Mouse (Mus musculus) liver, postnatal 0 days (tissue): ENCODE data around the gene Nlrc5. TPM values are rescaled to one million over a fixed set of nuclear protein-coding genes. Genes with fewer than 3 reads are reported as not detected.

Experiments
- ATAC-seq: fragments of 200-750 bp; cut with Nextera tagmentation; 2 replicates; pipeline ENCODE4 v1.8.0; 2017; ENCODE audit warnings: mild to moderate bottlenecking, moderate library complexity
- DNase-seq: peaks from one replicate; pipeline ENCODE4 v3.0.0-alpha.2; 2016
- H3K27ac ChIP-seq: fragments of 300-500 bp; sonication (generic); 2 replicates; pipeline ENCODE4 v1.5.1; 2014; ENCODE audit warnings: antibody characterized with exemption, moderate library complexity, mild to moderate bottlenecking, low read depth
- H3K27me3 ChIP-seq: fragments of 300-500 bp; sonication (generic); 2 replicates; pipeline ENCODE4 v1.6.1; 2014; ENCODE audit warnings: low read length, control low read depth, mixed read lengths; ENCODE audit not compliant: insufficient read depth
- H3K36me3 ChIP-seq: fragments of 300-500 bp; sonication (generic); replicated peaks from 2 replicates; pipeline ENCODE4 v1.6.1; 2014; ENCODE audit warnings: mild to moderate bottlenecking, control low read depth, low read length, moderate library complexity, mixed read lengths; ENCODE audit not compliant: insufficient read depth
- H3K4me1 ChIP-seq: fragments of 300-500 bp; sonication (generic); 2 replicates; pipeline ENCODE4 v1.6.1; 2014; ENCODE audit warnings: antibody characterized with exemption, mild to moderate bottlenecking, control low read depth; ENCODE audit not compliant: insufficient read depth
- H3K4me2 ChIP-seq: fragments of 300-500 bp; sonication (generic); 2 replicates; pipeline ENCODE4 v1.6.1; 2014; ENCODE audit warnings: low read depth, mild to moderate bottlenecking, low read length, moderate library complexity, mixed read lengths
- H3K4me3 ChIP-seq: fragments of 300-500 bp; sonication (generic); 2 replicates; pipeline ENCODE4 v1.5.1; 2014; ENCODE audit warnings: low read depth, low read length
- H3K9ac ChIP-seq: fragments of 300-500 bp; sonication (generic); replicated peaks from 2 replicates; pipeline ENCODE4 v1.6.1; 2014; ENCODE audit warnings: mild to moderate bottlenecking, moderate library complexity
- H3K9me3 ChIP-seq: fragments of 300-500 bp; sonication (generic); 2 replicates; pipeline ENCODE4 v1.6.1; 2016; ENCODE audit warnings: mild to moderate bottlenecking, control low read depth, low read length, mixed read lengths
- CTCF ChIP-seq: sonication (generic); IDR thresholded peaks from 2 replicates; pipeline ENCODE4 v1.5.1; 2016; ENCODE audit warnings: antibody characterized with exemption, low read depth
- EP300 ChIP-seq: IDR thresholded peaks from 2 replicates; pipeline ENCODE4 v1.6.1; 2016; ENCODE audit warnings: antibody characterized with exemption, low read depth, mild to moderate bottlenecking
- WGBS: fragments of 180-500 bp; shearing (Covaris S2); extraction: QIAGEN DNeasy Blood & Tissue Kit; methylation state at CpG from one replicate; pipeline ENCODE4 v1.1.7; 2014; ENCODE audit not compliant: insufficient replicate concordance; 5-methylcytosine and 5-hydroxymethylcytosine counted together
- polyA plus RNA-seq: library from polyadenylated mRNA; unstranded; fragments of >200 nt; fragmentation: Nextera tagmentation; extraction: Ambion mirVana; gene quantifications from 2 replicates; pipeline ENCODE4 v1.2.1, GENCODE M21; 2015

Gene Nlrc5
- polyA plus RNA-seq, 1 experiment from 2014 or later, result 1.3 TPM

DNA sequence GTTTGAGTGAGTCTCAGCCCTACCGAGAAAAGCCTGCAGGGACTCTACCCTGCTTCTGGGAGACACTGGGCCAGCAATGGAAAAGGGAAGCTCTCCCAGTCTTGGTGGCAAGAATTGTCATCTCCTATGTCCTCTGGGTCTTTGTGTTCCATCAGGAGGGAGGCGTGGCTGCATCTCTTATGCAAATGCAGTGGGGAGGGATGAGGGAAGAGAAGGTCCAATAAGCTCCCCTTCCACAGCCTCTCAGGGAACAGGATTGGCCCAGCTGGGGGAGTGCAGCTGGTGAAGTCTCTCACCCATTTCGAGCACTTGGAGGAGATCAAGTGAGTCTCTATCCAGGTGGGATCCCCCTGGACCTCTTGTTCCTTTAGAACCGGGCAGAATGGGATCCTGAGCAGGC lies 87.3 kb downstream of the Nlrc5 start:
- H3K4me1 ChIP-seq, result no peaks in the 10 kb centered on the region
- no peak for DNase-seq
- H3K9ac ChIP-seq, result no peak overlapping the region
- H3K27me3 ChIP-seq, result no peaks in the 10 kb centered on the region
- TF ChIP-seq EP300 (no peak), CTCF (no peak)
- no peak overlapping the region for H3K4me2 ChIP-seq
- no peak overlapping the region for H3K27ac ChIP-seq
- H3K4me3 ChIP-seq, result no peak overlapping the region
- 54% methylated on average over 4 of the region's 4 CpGs for WGBS
- no peaks in the 10 kb centered on the region for H3K36me3 ChIP-seq
- H3K9me3 ChIP-seq, result no peaks in the 10 kb centered on the region
- ATAC-seq, result no peak

DNA sequence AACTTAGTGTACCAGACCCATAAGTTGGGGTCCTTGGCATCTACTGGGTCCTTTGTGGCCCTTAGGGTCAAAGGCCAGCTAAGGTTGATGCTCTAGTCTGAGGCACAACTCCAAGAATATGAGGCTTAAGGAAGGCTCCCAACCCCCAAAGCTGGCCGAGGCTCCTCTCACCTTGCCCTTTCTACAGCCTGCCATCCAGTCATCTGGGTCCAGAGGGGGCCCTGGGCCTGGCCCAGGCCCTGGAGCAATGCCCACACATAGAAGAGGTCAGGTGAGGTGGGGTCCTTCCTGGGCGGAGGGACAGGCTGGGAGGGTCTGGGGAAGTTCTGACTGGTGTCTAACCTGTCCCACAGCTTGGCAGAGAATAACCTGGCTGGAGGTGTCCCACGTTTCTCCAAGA lies 88.3 kb downstream of the Nlrc5 start:
- TF ChIP-seq EP300 (no peak), CTCF (no peak)
- Histone ChIP-seq H3K4me2 (no peak overlapping the region), H3K4me1 (no peaks in the 10 kb centered on the region), H3K9me3 (no peaks in the 10 kb centered on the region), H3K27me3 (no peaks in the 10 kb centered on the region), H3K4me3 (no peak overlapping the region), H3K9ac (no peak overlapping the region), H3K36me3 (no peaks in the 10 kb centered on the region), H3K27ac (no peak overlapping the region)
- no peak for ATAC-seq
- no peak for DNase-seq
- WGBS, result 56% methylated on average over 3 of the region's 3 CpGs

DNA sequence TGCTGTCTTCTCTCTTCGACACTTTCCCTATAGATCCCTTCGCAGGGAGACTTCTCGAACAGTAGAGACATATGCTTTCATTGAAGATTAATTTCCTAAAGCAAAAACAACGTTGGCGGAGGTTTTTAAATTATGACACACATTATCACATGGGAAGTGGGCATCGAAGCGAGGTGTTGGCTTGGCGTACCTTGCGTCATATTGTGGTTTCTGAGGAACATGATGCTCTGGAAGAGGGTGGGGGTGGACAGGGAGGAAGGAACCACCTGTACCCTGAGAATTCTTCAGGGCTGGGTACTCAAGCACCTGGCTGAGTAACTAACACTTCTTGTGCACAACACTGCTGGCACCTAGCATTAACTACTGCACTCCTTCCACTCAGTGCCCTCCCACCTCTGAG lies 90.4 kb downstream of the Nlrc5 start:
- no peak overlapping the region for H3K9ac ChIP-seq
- 60% methylated on average over 9 of the region's 9 CpGs for WGBS
- no peak overlapping the region for H3K27ac ChIP-seq
- no peaks in the 10 kb centered on the region for H3K36me3 ChIP-seq
- no peak for DNase-seq
- H3K27me3 ChIP-seq, result no peaks in the 10 kb centered on the region
- ATAC-seq, result no peak
- H3K4me3 ChIP-seq, result no peak overlapping the region
- H3K4me1 ChIP-seq, result no peaks in the 10 kb centered on the region
- TF ChIP-seq EP300, result no peak
- TF ChIP-seq CTCF, result no peak
- no peak overlapping the region for H3K4me2 ChIP-seq
- H3K9me3 ChIP-seq, result no peaks in the 10 kb centered on the region

DNA sequence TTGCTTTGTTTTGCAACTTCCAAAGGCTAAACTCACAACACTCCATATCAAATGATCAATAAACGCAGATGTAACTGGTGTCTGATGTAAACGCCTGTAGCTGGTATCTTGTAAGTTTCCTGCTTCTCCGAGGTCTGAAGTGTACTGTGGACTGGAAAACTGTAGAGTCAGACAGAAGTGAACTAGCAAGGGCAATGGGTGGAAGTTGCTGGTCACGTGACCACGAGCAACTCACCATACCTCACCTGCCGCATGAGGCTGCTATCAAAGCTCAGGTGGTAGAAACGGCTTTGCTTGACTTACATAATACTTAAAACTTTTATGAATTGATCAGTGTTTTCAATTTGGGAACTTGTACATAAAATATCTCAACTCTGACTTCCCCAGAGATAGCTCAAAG lies 93.0 kb downstream of the Nlrc5 start:
- H3K27ac ChIP-seq, result no peak overlapping the region
- no peak for TF ChIP-seq EP300
- TF ChIP-seq CTCF, result no peak
- H3K27me3 ChIP-seq, result peaks cover 10% of the 10 kb centered on the region
- H3K4me1 ChIP-seq, result no peaks in the 10 kb centered on the region
- no peak overlapping the region for H3K4me2 ChIP-seq
- no peak overlapping the region for H3K9ac ChIP-seq
- WGBS, result 69% methylated on average over 7 of the region's 7 CpGs
- no peaks in the 10 kb centered on the region for H3K36me3 ChIP-seq
- ATAC-seq (no peak), DNase-seq (no peak)
- no peak overlapping the region for H3K4me3 ChIP-seq
- no peaks in the 10 kb centered on the region for H3K9me3 ChIP-seq

DNA sequence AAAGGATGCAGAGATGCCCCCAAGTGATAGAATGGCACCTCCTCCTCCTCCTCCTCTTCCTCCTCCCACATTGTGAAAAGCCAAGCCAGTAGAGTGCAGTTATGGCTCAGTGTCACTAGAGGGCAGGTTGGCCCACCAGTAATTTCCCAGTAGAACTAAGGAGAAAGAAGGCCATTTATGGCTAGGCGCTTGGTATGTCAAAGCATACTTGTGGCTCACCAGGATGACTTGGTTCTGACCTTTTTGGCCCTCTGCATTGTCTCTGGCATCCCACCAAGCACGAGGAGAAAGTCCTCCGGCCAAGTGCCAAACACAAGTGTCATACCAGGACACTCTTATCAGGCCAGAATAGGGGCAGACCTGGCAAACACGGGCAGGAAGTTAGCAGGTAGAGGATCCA lies 94.1 kb downstream of the Nlrc5 start:
- no peak for DNase-seq
- Histone ChIP-seq H3K9ac (no peak overlapping the region), H3K27ac (no peak overlapping the region), H3K4me1 (no peaks in the 10 kb centered on the region; the same call in 1 of the 2 replicates), H3K4me3 (no peak overlapping the region), H3K36me3 (no peaks in the 10 kb centered on the region), H3K27me3 (peaks cover 20% of the 10 kb centered on the region), H3K4me2 (no peak overlapping the region), H3K9me3 (no peaks in the 10 kb centered on the region)
- 43% methylated on average over 4 of the region's 4 CpGs for WGBS
- TF ChIP-seq EP300 (no peak), CTCF (peak; percentile 84)
- peak; percentile 21; the same call in 1 of the 2 replicates for ATAC-seq

DNA sequence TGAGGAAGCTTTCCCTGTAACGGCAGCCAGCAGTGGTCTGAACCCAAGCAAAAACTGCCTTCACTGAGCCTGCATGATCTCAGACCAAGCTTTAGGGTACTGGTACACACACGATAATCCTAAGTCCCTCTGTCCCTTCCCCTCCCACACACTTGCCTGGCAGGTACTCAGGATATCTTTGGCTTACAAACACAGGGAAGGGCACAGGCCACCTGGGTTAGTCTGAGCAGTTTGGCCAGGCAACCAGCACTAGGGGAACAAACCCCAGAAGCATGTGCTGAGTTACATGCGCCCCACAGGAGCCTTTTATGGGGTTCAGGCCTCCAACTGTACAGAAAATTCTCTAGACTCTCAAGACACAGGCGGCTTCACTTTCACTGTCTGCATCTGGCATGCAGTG lies 95.7 kb downstream of the Nlrc5 start:
- no peaks in the 10 kb centered on the region for H3K36me3 ChIP-seq
- WGBS, result 58% methylated on average over 4 of the region's 4 CpGs
- peaks cover 9% of the 10 kb centered on the region for H3K4me1 ChIP-seq
- ATAC-seq (no peak), DNase-seq (no peak)
- no peaks in the 10 kb centered on the region for H3K9me3 ChIP-seq
- H3K27me3 ChIP-seq, result peaks cover 30% of the 10 kb centered on the region
- no peak overlapping the region for H3K9ac ChIP-seq
- TF ChIP-seq CTCF, result no peak
- no peak for TF ChIP-seq EP300
- no peak overlapping the region for H3K4me3 ChIP-seq
- H3K27ac ChIP-seq, result no peak overlapping the region
- no peak overlapping the region for H3K4me2 ChIP-seq

DNA sequence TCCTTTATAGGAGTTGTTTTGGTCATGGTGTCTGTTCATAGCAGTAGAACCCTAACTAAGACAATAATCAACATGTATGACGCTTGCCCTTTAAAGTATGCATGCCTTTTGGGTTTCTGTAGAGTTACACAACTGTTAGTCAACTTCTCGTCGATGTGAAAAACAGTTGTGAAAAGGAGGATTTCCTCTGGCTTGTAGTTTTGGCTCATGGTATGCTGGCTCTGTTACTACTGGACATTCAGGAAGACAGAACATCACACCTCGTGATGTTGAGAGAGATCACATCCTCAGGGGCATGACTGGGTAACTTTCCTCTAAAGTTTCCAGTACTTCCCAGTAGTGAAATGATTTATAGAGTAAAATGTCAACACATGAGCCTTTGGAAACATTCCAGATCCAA lies 96.5 kb downstream of the Nlrc5 start:
- Histone ChIP-seq H3K9me3 (no peaks in the 10 kb centered on the region), H3K36me3 (no peaks in the 10 kb centered on the region), H3K4me1 (peaks cover 9% of the 10 kb centered on the region), H3K4me2 (no peak overlapping the region), H3K27ac (no peak overlapping the region), H3K27me3 (peaks cover 38% of the 10 kb centered on the region), H3K9ac (no peak overlapping the region), H3K4me3 (no peak overlapping the region)
- 69% methylated on average over 4 of the region's 4 CpGs for WGBS
- ATAC-seq, result no peak
- TF ChIP-seq CTCF (no peak), EP300 (no peak)
- no peak for DNase-seq
